Mouse (Mus musculus) heart, adult 11 months (tissue): ENCODE measurements around the gene Ccdc57.

Experiments used
- DNase-seq: peaks from one replicate; pipeline ENCODE4 v3.0.0; 2022

The Ccdc57 gene

DNA sequence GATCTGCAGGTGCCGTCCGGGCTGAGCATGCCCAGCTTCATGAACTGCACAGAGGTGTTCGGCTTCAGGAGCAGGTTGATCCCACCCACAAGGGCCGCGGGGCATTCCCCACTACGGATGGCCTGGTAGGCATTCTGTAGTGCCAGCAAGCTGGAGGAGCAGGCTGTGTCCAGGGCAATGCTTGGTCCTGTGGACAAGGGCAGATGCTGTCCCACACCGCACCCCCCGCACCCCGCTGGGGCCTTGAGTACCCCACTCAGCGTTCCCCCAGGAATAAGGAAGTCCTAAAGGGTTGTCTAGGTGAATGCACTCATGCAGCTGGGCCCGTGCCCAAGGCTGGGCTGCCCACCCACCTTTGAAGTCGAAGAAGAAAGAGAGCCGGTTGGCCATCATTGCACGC lies 112.1 kb downstream of the Ccdc57 start:
- peak; percentile 91 for DNase-seq

DNA sequence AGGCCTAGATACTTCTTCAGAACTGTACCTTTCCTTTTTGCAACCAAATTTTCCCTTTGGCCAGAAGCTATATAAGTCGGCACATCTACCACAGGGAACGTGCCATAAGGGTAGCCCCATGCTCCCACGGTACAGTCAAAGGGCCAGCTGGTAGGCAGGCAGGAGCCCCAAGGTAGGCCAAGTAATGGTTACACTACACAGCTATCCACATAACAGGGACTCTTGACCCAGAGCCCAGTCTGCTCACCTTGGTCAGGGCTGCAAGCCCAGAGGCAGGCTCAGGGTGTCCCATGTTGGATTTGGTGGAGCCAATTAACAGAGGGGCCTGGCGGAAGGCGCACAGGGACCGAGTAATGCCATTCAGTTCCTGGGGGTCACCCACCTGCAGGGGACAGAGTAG lies 113.1 kb downstream of the Ccdc57 start:
- DNase-seq: peak; percentile 90

DNA sequence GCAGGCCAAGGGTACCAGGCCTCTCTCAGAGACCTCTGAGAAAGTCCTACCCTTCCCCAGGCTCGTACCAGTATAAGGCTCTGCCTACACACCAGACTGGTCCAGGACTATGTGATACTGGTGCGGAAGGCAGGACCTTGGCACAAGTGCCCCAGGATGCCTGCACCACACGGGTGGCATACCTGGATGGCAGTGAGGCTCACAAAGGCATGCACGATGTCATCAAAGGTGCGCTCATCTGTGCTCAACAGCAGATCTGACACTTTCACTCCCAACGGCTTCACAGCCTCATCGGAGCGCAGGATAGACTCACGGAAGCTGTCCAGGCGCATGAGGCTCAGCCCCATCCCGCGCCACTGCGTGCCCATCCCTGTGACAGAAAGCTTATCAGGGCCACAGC lies 114.4 kb downstream of the Ccdc57 start:
- peak; percentile 91 for DNase-seq

DNA sequence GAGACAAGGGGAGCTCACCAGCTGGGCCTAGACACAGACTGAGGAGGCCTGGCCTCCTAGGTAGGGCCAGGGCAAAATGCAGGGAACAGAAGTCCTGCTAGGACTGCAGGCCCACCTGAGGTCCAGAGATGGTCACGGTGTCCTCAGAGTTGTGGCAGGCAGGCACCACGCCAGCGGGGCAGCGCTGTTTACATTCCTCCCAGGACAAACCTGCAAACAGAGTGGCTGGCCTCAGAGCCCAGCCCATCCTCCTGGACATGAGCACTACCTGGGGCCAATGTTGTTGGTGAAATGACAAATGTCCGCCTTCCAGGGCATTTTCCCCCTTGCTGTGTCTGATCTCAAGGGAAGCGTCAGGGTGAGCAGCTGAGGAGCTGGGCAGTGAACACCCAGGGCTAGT lies 115.3 kb downstream of the Ccdc57 start:
- DNase-seq: no peak

DNA sequence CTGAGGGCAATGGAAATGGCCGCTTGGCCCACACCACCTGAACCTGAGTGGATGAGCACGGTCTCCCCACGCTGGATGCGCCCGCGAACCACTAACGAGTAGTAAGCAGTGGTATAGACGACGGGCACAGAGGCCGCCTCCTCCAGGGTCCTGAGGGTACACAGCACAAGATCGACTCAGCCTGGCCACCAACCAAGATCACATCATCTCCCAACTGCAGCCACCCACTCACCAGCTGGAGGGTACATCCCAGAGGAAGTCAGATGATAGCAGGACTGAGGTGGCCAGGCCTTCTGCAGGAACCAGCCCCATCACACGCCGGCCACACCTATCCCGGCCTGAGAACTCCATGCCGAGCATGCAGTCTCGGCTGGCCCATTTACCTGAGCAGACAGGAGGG lies 120.6 kb downstream of the Ccdc57 start:
- no peak for DNase-seq

DNA sequence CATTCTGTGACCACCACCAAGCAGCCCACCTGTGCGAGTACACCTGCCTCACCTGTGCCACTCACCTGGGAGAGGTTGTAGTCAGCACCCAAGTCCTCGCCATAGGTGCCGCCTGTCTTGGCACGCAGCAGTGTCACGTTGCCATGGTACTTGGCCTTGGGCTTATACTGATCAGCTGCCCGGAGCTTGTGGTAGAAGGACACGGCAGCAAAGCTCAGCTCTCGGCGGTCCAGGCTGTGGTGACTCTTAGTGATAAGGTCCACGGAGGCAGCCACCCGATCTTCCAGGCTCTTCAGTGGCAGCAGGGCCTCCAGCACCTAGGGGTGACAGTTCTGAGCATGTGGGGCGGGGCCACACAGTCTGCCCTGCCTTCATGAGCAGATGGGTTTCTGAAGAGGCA lies 124.7 kb downstream of the Ccdc57 start:
- DNase-seq: no peak

DNA sequence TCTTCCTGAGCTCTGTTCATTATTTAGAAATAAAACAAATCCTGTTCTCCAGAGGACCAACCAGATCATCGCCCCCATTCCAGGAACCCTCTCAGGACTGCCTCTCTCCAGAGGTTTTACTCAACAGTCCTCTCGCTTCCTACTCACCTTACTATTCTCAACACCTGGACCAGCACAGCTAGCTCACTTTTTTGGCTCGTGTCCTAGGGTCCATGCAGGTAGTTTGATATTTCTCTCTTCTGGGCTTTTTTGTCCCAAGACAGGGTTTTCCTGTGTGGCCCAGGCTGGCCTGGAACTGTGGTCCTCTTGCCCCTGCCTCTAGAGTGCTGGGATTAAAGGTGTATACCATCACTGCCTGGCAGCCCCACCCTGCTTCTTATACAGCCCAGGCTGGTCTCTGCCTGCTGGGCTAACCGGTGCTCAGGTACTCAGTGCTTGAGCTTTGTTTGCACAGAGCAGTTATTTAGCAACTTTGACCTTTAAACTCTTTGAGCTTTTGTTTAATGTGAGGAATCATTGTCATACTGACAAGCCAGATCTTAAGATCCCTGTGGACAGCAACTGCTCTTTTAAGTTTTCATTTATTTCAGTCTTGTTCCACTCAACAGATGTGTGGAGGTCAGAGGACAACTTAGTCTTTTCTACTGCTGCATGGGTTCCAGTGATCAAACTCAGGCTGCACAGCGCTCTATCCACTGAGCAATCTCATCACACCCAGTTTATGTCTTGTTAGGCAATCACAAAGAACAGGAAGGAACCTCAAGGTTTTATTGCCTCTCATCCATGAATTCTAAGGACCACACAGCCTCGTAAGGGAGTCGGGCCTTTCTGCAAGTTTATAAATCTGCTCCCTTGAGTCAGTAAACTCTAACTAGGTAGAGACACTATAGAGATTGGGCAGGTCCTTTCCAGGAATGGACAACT lies 127.0 kb downstream of the Ccdc57 start:
- DNase-seq: no peak

DNA sequence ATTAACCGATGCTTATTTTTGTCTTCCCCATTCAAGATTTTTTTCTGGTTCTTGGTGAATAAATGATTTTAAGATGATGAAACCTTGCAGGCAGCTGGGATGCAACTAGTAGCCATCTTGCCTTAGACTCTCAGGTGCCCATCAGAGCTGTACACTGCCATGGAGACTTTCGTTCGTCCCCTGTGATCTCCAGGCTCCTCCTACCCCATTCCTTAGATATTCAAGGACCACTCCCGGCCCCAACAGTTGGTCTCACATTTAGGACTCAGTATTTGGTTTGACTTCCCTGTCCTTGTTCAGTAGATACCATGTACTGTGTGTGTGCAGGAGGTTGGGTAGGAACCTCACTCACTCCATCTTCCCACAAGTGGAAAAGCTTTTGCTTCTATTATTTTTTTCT lies 127.9 kb downstream of the Ccdc57 start:
- DNase-seq: no peak

DNA sequence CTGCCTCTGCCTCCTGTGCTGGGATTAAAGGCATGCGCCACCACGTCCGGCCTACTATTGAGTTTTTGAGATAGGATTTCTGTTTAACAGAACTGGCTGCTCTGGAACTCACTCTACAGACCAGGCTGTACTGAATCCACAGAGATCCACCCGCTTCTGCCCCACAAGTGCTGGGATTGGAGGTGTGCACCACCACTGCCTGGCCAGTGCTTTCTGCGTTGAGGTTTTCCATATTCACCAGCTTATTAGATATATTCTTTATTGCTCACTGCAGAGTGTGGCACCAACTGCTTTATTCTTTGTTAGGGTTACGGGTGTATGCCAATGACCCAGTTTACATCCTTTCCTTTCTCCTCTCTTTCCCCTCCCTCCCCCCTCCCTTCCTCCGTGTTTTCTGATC lies 128.4 kb downstream of the Ccdc57 start:
- DNase-seq: no peak

DNA sequence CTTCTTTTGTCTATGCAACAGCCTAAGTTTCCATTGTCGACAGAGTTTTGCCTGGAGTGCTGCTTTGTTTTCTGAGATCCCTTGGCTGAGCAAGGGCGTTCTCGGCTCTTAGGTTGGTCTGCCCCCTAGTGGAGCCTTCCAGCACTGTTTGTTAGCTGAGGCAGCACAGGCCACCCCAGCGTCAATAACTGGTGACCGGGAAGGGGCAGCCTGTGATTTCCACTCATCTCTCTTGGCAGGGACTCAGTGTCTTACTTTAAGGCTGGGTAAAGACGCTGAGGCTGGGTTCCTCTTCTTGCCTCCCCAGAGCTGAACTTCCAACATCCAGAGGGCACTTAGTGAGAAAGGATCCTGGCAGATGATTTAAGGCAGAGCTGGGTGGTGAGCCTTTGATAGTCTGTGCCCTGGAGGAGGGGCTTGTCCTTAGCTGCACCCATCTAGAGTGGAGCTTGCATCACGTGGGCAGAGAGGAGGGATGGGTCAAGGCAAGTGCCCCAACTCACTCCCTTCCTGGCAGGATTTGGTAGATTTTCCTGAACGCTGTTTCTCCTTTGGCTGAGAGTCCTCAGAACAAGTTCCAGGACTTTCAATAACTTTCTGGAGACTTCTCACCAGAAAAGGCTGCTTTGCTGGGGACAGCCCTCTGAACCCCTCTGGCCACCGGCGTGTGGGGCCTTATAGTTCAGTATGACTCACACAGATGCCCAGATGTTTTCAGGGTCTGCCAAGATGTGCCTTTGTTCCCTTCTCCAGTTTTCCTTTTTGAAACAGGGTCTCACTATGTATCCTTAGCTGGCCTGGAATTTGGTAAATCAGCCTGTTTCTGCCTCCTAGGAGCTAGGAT lies 132.4 kb downstream of the Ccdc57 start:
- DNase-seq: peak; percentile 99

DNA sequence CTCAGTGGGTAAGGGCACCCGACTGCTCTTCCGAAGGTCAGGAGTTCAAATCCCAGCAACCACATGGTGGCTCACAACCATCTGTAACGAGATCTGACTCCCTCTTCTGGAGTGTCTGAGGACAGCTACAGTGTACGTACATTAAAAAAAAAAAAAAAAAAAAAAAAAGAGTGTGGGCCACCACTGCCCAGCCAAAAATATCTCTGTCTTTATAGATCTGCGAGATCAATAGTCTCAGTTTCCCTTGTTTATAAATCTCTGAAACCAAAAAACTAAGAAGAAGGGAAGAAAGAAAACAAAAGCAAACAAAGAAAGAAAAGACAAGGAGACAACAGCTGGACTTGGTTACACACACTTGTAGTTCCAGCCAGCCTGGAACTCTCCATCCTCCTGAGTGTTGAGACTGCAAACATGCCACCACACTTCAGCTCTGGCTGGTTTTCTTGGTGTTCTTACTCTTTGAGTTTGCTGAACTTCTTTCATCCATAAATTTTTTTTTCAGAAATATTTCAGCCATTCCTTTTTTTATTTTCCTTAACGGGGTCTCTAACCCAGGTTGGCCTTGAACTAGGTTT lies 133.3 kb downstream of the Ccdc57 start:
- no peak for DNase-seq

DNA sequence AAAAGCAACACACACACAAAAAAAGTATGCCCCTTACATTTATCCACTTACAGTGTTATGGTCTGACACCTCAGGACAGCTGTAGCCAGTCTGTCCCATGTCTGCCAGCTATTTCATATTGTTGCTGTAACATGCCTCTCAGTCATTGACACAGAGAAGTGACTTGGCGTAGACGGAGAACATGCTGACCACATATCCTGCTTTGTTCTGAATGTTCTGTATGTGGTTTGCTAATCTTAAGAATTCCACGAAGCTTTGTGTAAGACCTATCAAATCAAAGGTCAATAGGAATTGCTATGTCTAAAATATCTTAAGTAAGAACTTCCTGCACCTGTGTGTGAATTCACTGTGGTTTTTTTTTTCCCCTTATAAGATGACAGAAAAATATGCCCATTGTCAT lies 134.4 kb downstream of the Ccdc57 start:
- DNase-seq: no peak

DNA sequence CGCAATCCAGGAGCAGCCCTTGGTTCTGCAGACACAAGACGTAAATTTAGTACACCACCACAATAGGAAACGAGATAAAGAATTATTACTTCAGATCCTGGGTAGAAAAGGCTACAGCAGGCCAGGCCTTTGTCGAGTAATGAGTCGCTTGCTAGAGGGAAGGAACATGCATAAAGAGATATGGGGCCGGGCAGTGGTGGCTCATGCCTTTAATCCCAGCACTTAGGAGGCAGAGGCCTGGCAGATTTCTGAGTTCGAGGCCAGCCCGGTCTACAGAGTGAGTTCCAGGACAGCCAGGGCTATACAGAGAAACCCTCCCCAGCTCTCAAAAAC lies 136.1 kb downstream of the Ccdc57 start:
- DNase-seq: no peak

DNA sequence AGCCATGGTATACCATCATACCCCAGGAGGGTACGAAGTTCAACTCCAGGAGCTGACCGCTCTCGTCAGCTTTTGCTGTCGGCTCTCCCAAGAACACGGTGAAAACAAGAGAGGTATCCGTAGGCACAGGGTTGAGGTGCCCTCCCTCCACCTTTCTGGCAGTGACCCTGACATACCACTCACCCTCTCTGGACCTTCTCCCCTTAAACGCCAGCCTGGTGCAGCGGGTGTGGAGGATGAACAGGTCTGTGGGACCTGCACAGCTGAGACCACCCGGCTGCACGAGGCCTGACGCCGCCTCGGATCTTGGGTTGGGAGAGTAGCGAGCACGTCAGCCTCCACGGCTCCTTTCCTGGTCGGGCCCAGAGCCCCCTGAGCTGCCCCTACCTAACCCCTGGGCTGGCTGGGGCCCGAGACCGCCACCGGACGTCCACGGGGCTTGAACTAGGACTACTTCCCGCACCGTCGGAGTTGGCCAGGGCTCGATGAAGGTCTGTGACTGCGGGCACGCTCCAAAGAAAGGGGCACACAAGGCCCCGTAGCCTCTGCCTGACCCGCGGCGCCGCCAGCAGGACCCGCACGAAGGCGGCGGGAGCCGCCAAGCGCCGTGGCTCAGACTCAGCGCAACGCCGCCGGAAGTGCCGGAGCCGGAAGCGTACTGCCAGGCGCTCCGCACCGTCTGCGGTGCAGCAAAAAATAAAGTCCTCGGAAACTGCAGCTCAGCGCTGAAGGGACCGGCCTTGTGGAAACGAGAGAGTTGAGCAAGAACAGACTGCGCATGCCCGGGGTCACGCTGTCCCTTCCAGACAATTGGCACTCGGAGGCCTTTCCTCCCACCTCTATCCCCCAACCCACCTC lies 136.7 kb downstream of the Ccdc57 start, which contains the start of gene Dus1l:
Gene Dus1l (minus strand): TSS at position 648 of the 858 bp plus-strand sequence.
- peak; percentile 99 for DNase-seq

DNA sequence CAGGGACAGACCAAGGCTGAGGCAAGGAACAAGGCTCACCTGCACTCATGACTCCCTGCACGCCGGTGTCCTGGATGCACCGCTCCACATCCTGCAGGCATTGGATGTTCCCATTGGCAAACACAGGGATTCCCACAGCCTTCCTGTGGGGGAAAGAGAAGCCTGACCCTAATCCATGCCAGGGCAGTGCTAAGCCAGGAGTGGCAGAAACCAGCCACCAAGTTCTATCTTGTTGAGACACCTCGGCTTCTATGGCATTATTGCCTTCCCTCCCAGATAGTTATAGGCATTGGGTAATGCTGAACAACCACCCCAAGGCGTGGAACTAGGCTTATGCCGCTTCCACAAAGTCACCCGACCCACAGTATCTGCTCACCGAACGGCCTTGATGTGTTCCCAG lies 140.0 kb downstream of the Ccdc57 start:
- no peak for DNase-seq

DNA sequence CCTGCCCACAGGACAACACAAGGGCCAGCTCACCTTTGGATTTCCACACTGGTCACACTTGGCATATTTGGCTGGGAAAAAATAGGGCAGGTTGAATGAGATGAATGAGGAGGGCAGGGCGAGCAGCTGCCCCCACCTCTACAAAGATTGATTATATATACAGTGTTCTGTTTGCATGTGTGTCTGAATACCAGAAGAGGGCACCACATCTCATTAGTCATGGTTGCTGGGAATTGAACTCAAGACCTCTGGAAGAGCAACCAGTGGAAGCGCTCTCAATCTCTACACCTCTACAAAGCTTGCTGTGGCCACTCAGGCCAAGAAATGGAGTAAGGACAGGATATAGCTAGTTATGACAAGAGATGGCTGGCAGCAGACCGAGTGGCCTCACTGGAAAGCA lies 142.9 kb downstream of the Ccdc57 start:
- no peak for DNase-seq

DNA sequence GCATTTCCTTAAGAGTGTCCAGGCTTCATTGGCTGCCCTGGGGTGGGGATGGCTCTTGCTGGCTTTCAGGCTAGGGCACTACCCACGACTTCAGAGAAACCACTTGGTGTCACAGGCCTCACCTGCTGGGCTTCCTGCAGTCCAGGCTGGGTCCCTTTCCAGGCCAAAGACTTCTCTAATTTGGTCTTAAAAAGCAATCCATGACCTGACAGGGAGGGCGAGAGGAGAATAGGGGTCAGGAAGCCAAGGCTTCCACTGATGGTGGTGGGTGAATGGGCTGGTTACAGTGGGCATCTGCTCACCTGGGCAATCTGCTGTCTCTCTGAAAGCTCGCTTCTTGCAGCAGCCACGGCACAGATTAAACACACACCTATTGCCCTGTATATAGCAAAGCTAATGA lies 143.3 kb downstream of the Ccdc57 start:
- no peak for DNase-seq

DNA sequence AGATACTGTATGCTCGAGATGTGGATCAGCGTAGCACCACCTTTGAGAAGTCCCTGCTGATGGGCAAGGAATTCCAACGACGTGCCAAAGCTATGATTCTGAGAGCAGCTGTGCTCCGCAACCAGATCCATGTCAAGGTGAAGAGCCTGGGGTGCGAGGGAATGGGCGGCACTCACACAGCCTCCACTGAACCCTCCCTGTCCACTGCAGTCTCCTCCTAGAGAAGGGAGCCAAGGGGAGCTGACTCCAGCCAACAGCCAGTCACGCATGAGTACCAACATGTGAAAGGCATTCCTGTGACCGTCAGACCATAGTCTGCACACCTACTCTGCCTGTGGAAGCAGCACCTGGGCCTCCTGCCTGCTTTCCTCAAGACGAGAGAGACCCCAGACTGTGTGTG lies 144.2 kb downstream of the Ccdc57 start:
- peak; percentile 86 for DNase-seq

DNA sequence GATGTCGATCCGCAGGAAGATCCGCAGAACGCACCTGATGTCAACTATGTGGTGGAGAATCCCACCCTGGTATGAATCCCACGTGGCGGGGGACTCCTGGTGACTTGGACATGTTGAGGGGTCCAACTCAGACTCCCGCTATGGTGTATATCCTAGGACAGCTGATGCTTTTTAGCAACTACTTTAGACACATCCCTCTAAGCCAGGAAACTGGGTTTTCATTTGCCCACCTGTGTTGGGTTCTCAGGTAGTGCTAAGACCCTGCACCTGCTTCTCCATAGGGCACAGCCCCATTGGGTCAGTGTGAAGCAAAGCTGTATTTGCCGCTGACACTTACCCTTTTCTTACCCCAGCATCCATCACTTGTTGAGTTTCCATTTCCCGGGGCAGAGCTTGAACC lies 147.5 kb downstream of the Ccdc57 start:
- peak; percentile 91 for DNase-seq

DNA sequence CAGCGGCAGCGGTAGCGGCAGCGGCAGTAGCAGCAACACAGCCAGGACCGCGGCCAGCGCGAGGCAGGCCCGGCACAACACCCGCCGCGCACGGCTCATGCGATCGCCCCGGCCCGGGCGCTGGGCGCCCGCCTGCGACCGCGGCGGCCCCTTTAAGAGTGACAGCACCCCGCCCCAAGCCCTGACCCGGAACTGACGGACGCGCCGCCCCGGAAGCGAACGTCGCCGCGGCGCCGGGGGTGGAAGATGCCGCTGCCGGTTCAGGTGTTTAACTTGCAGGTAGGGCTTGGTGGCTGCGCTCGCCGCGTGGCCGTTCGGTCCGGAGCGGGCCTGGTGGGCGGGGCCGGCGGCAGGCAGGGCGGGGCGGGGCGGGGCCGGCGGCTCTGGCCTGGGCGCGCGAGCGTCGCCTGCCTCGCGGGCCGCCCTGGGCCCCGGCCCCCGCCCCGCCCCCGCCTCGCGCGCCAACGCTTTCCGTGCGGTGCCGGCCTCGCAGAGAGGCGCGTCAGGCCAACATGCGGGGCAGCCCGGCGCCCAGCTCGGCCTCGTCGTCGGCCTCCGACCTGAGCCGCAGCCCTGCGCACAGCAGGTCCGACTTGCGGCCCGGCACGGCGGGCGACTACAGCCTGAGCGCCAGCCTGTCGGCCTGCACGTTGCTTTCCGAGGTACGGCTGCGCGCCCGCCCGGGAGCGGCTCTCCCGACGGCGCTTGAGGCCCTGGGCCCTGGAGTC lies 148.4 kb downstream of the Ccdc57 start, which contains the start of the genes Rfng and Gps1:
Gene Rfng (minus strand): TSS at position 144 of the 728 bp plus-strand sequence.
Gene Gps1 (plus strand): TSS at position 209 of the 728 bp plus-strand sequence.
- peak; percentile 98 for DNase-seq

DNA sequence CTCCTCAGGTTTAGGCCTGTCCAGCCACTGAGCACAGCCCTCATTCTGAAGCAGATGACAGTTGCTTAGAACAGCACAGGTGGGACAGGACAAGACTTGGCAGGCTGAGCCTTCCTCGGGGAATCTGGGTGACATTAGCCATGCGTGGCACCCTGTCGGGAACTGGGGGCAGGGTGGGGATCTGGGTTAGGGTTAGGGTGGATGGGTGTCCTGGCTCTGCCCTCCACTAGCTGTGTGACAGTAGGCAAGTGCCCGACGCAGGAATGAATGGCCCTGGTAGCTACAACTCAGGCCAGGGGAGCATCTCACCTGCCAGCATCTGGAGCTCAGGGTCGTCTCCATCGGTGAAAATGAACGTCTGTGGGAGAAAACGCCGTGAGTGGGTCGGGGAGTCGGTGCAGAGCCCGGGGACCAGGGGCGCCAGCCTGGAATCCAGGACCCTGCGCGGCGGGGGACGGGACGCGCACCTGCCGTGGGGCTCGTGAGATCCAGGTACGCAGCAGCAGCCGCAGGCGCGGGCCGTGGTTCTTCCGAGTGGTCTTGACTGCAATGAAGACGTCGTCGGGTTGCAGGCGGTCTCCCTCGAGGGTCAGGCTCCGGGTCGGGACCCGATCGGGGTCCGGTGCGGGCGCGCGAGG lies 149.1 kb downstream of the Ccdc57 start:
- peak; percentile 94 for DNase-seq
